Mouse (Mus musculus): ENCODE data around the gene Gm20792. TPM values are rescaled to one million over a fixed set of nuclear protein-coding genes. Genes with fewer than 3 reads are reported as not detected.
"Not testable (repeated sequence)": the region's sequence is repeated elsewhere in the genome, so short reads cannot be mapped to it uniquely, and the experiment has no call there.

Gm20792 gene
- polyA plus RNA-seq (2015; fragmentation: Nextera tagmentation; extraction: Ambion mirVana): not detected in 2 replicates

DNA sequence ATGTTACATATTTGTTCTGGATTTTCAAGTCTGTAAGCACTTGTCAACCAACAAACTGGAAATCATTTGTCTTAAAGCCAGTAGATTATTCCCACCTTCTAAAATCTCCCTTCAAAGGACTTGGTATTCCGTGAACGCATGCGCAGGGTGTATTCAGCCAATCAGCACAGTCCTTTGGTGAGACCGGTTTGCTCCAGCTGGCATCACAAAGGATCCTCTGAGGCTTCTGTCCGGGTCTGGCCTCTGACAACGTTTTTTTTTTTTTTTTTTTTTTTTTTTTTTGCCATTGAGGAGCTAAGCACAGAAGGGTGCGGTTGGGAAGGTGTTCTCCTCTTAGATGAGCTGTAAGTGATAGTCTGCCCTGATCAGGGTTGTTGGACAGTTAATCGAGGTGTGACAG, at the start of gene Gm20792:
TSS of gene Gm20792 (plus strand) at position 301 of the 400 bp plus-strand sequence.
- not testable (repeated sequence) for H3K9me3 ChIP-seq (replicated peaks); H3K36me3 ChIP-seq; H3K9ac ChIP-seq; H3K27ac ChIP-seq; H3K27me3 ChIP-seq; H3K4me1 ChIP-seq (replicated peaks); ATAC-seq (replicated peaks; ENCODE audit: insufficient number of reproducible peaks, insufficient read depth, low FRiP score, low read depth); H3K4me3 ChIP-seq; H3K4me2 ChIP-seq
- WGBS: no CpG with 5 or more reads among the region's 8 CpGs

Measured in heart, embryonic 15.5 days (tissue).